Mouse (Mus musculus) heart, postnatal 0 days (tissue): ENCODE measurements around the gene Gorasp1.

Experiments
- CTCF ChIP-seq: IDR thresholded peaks from 2 replicates; pipeline ENCODE4 v1.5.1; 2016; ENCODE audit warnings: antibody characterized with exemption, control low read depth, low read depth
- EP300 ChIP-seq: IDR thresholded peaks from 2 replicates; pipeline ENCODE4 v1.6.1; 2016; ENCODE audit warnings: antibody characterized with exemption, low read depth

GRCm38 (mm10) chr9:119925729-119926128, 11.6 kb downstream of the Gorasp1 start:
- TF ChIP-seq CTCF: no peak
- no peak for TF ChIP-seq EP300
